In genomic region chr4:32280401-32280800, GRCm38 (mm10) we compare ENCODE assay signal across 10 mouse cellular contexts. TPM values are rescaled to one million over a fixed set of nuclear protein-coding genes. Genes with fewer than 3 reads are reported as not detected.
DNase-seq lines count a peak whose midpoint lies in the region; ATAC-seq and TF ChIP-seq lines count a peak whose summit lies in the region.
"Had no signal": no experiment of that assay in that cellular context is flagged by ENCODE, and none has a peak within 500 bp of the region (broad histone marks: within the 10 kb centered on the region; RNA-seq: fewer than 3 reads in every experiment).

No protein-coding gene starts in this region.

- no peaks in the 10 kb centered on the region for H3K27me3 ChIP-seq in liver, postnatal 0 days (ENCODE audit: insufficient read depth, low read length)
- H3K27me3 ChIP-seq in hindbrain, embryonic 16.5 days (replicated peaks; ENCODE audit: control insufficient read depth, insufficient read depth, low read length), result no peaks in the 10 kb centered on the region
- H3K27me3 ChIP-seq in stomach, embryonic 16.5 days (ENCODE audit: control insufficient read depth, insufficient read depth, low read length), result no peaks in the 10 kb centered on the region
- H3K27me3 ChIP-seq: intestine, embryonic 15.5 days had no signal

- H3K9ac ChIP-seq in liver, postnatal 0 days (replicated peaks), result no peak overlapping the region
- peak overlapping the region; percentile 31; the same call in 1 of the 2 replicates for H3K9ac ChIP-seq in hindbrain, embryonic 16.5 days (ENCODE audit: low read depth, low read length)
- H3K9ac ChIP-seq in stomach, embryonic 16.5 days (ENCODE audit: low read length), result no peak overlapping the region
- H3K9ac ChIP-seq: intestine, embryonic 15.5 days had no signal

- no peak overlapping the region for H3K4me3 ChIP-seq in liver, postnatal 0 days (ENCODE audit: low read depth, low read length)
- H3K4me3 ChIP-seq in bone marrow, adult 2 months (replicated peaks; ENCODE audit: control insufficient read depth, low read depth, low read length), result no peak overlapping the region
- H3K4me3 ChIP-seq in hindbrain, embryonic 16.5 days (ENCODE audit: low read length), result no peak overlapping the region
- H3K4me3 ChIP-seq in stomach, embryonic 16.5 days (replicated peaks; ENCODE audit: low read length), result no peak overlapping the region
- H3K4me3 ChIP-seq: gastrocnemius, adult 2 months; intestine, embryonic 15.5 days; midbrain, embryonic 10.5 days had no signal

- H3K36me3 ChIP-seq in liver, postnatal 0 days (replicated peaks; ENCODE audit: insufficient read depth, low read length), result no peaks in the 10 kb centered on the region
- no peaks in the 10 kb centered on the region for H3K36me3 ChIP-seq in hindbrain, embryonic 16.5 days (ENCODE audit: control insufficient read depth, insufficient read depth, low read length)
- H3K36me3 ChIP-seq in stomach, embryonic 16.5 days (ENCODE audit: control insufficient read depth, insufficient read depth, low read length), result no peaks in the 10 kb centered on the region
- H3K36me3 ChIP-seq: intestine, embryonic 15.5 days had no signal

- H3K4me2 ChIP-seq in liver, postnatal 0 days (ENCODE audit: low read depth, low read length), result no peak overlapping the region
- no peak overlapping the region for H3K4me2 ChIP-seq in hindbrain, embryonic 16.5 days (ENCODE audit: low read length)
- H3K4me2 ChIP-seq in stomach, embryonic 16.5 days (ENCODE audit: low read depth, low read length), result no peak overlapping the region
- H3K4me2 ChIP-seq: intestine, embryonic 15.5 days had no signal

- no peak overlapping the region for H3K27ac ChIP-seq in liver, postnatal 0 days (ENCODE audit: low read depth)
- peak overlapping the region; percentile 45 for H3K27ac ChIP-seq in bone marrow, adult 2 months (ENCODE audit: control insufficient read depth, insufficient read depth, low read depth, low read length, poor library complexity)
- no peak overlapping the region for H3K27ac ChIP-seq in hindbrain, embryonic 16.5 days (ENCODE audit: low read depth, low read length)
- H3K27ac ChIP-seq in stomach, embryonic 16.5 days (ENCODE audit: low read length), result peak overlapping the region; percentile 70; the same call in 1 of the 2 replicates
- H3K27ac ChIP-seq: gastrocnemius, adult 2 months; intestine, embryonic 15.5 days; midbrain, embryonic 10.5 days had no signal

- no peak; the same call in 1 of the 2 replicates for TF ChIP-seq POLR2A in bone marrow, adult 2 months (IDR thresholded peaks at IDR 0.05; ENCODE audit: borderline replicate concordance, control insufficient read depth, low read depth, low read length)

- 26% methylated on average over 6 of the region's 6 CpGs for WGBS in liver, postnatal 0 days (ENCODE audit: insufficient replicate concordance)
- WGBS in bone marrow, adult 2 months, result 4% methylated on average over 6 of the region's 6 CpGs
- 55% methylated on average over 6 of the region's 6 CpGs for WGBS in hindbrain, embryonic 16.5 days
- WGBS in stomach, embryonic 16.5 days, result 36% methylated on average over 6 of the region's 6 CpGs

- TF ChIP-seq EP300 in liver, postnatal 0 days (IDR thresholded peaks at IDR 0.05; ENCODE audit: low read depth), result no peak

- no peaks in the 10 kb centered on the region for H3K9me3 ChIP-seq in liver, postnatal 0 days (ENCODE audit: low read length)
- no peaks in the 10 kb centered on the region for H3K9me3 ChIP-seq in hindbrain, embryonic 16.5 days (ENCODE audit: control insufficient read depth, low read length)
- H3K9me3 ChIP-seq in stomach, embryonic 16.5 days (replicated peaks; ENCODE audit: control insufficient read depth, low read length), result no peaks in the 10 kb centered on the region
- H3K9me3 ChIP-seq: intestine, embryonic 15.5 days; midbrain, embryonic 10.5 days had no signal

- DNase-seq in liver, result peak; percentile 29
- no peak for DNase-seq in liver, postnatal 0 days
- no peak for DNase-seq in urinary bladder, adult 18-20 months (ENCODE audit: low spot score in 2 of 2)
- DNase-seq in ovary, postnatal 14 days (ENCODE audit: low spot score), result no peak
- DNase-seq: gastrocnemius, adult 2 months had no signal

- 0 out of 2 replicates have a peak, but pooled peaks cover 3% of the 10 kb centered on the region for H3K4me1 ChIP-seq in liver, postnatal 0 days (ENCODE audit: insufficient read depth)
- peaks cover 2% of the 10 kb centered on the region for H3K4me1 ChIP-seq in bone marrow, adult 2 months (ENCODE audit: control insufficient read depth, insufficient read depth, low read length)
- H3K4me1 ChIP-seq in hindbrain, embryonic 16.5 days (ENCODE audit: control insufficient read depth, insufficient read depth, low read depth, low read length), result peaks cover 3% of the 10 kb centered on the region
- peaks cover 6% of the 10 kb centered on the region; the same call in 1 of the 2 replicates for H3K4me1 ChIP-seq in stomach, embryonic 16.5 days (ENCODE audit: control insufficient read depth, insufficient read depth, low read length)
- H3K4me1 ChIP-seq: intestine, embryonic 15.5 days; midbrain, embryonic 10.5 days had no signal

- TF ChIP-seq CTCF in liver, postnatal 0 days (IDR thresholded peaks at IDR 0.05; ENCODE audit: low read depth), result no peak
- no peak for TF ChIP-seq CTCF in bone marrow, adult 2 months (IDR thresholded peaks at IDR 0.05; ENCODE audit: control insufficient read depth, insufficient read depth, low read length)

- ATAC-seq in liver, postnatal 0 days, result no peak
- no peak for ATAC-seq in hindbrain, embryonic 16.5 days
- ATAC-seq in stomach, embryonic 16.5 days (ENCODE audit: insufficient read depth, low FRiP score), result no peak
- ATAC-seq: intestine, embryonic 15.5 days had no signal

RNA-seq across cellular contexts. Expression of gene Bach2, which starts 41.8 kb away (rescaled TPM):
- polyA plus RNA-seq in liver, postnatal 0 days (2015; fragmentation: Nextera tagmentation; extraction: Ambion mirVana), result 2.7 and 4.3 TPM in 2 replicates
- 36.4 and 57.6 TPM in 2 replicates for polyA plus RNA-seq in bone marrow, adult 2 months (2011; ENCODE audit: insufficient read depth, insufficient read length, low replicate concordance, missing spikeins)
- polyA plus RNA-seq in hindbrain, embryonic 16.5 days (2015; fragmentation: Nextera tagmentation; extraction: Ambion mirVana), result 19.1 and 20.4 TPM in 2 replicates
- polyA plus RNA-seq in stomach, embryonic 16.5 days (2015; fragmentation: Nextera tagmentation; extraction: Ambion mirVana), result 3.5 and 3.9 TPM in 2 replicates

Comparison
In these comparisons a context has a peak if more than half of its experiments do, and no peak if none do; other contexts are left out.
1. H3K27ac ChIP-seq: peak in bone marrow, adult 2 months (single experiment) and stomach, embryonic 16.5 days (single experiment); none in liver, postnatal 0 days (single experiment) and hindbrain, embryonic 16.5 days (single experiment).